In genomic region chr4:115058871-115059590, GRCm38 (mm10) we compare ENCODE assay signal across 7 mouse cellular contexts. TPM values are rescaled to one million over a fixed set of nuclear protein-coding genes. Genes with fewer than 3 reads are reported as not detected.
DNase-seq lines count a peak whose midpoint lies in the region; ATAC-seq lines count a peak whose summit lies in the region.

No protein-coding gene starts in this region.

- no peaks in the 10 kb centered on the region for H3K9me3 ChIP-seq in embryonic facial prominence, embryonic 10.5 days
- H3K9me3 ChIP-seq in hindbrain, embryonic 14.5 days (ENCODE audit: control insufficient read depth, low read length), result no peaks in the 10 kb centered on the region

- no peaks in the 10 kb centered on the region for H3K36me3 ChIP-seq in embryonic facial prominence, embryonic 10.5 days (replicated peaks)
- H3K36me3 ChIP-seq in hindbrain, embryonic 14.5 days (replicated peaks; ENCODE audit: control insufficient read depth, insufficient read depth), result no peaks in the 10 kb centered on the region

- peaks cover 100% of the 10 kb centered on the region for H3K27me3 ChIP-seq in embryonic facial prominence, embryonic 10.5 days (replicated peaks; ENCODE audit: low read depth, poor library complexity, severe bottlenecking)
- peaks cover 87% of the 10 kb centered on the region for H3K27me3 ChIP-seq in hindbrain, embryonic 14.5 days (ENCODE audit: control insufficient read depth, insufficient read depth, low read length)

- H3K4me3 ChIP-seq in embryonic facial prominence, embryonic 10.5 days, result peak overlapping the region; percentile 52
- peak overlapping the region; percentile 33 for H3K4me3 ChIP-seq in hindbrain, embryonic 14.5 days (replicated peaks; ENCODE audit: low read length)

- peak; percentile 7 for DNase-seq in Muller cell, postnatal 12 days (ENCODE audit: inconsistent ontology term)
- peak; percentile 46 for DNase-seq in embryonic facial prominence, embryonic 10.5 days (ENCODE audit: low spot score)
- no peak for DNase-seq in hindbrain, embryonic 14.5 days (ENCODE audit: low spot score)
- DNase-seq in lung, postnatal 10 days, result peak; percentile 31
- no peak for DNase-seq in adrenal gland, postnatal 10 days
- DNase-seq in cerebellum, adult 9-11 months, result no peak
- no peak for DNase-seq in layer of hippocampus, postnatal 14 days (ENCODE audit: low spot score in 2 of 2)

- peak overlapping the region; percentile 40 for H3K4me2 ChIP-seq in hindbrain, embryonic 14.5 days (replicated peaks)

- 1% methylated on average over 23 of the region's 23 CpGs for WGBS in embryonic facial prominence, embryonic 10.5 days
- WGBS in hindbrain, embryonic 14.5 days, result 1% methylated on average over 23 of the region's 23 CpGs

- ATAC-seq in hindbrain, embryonic 14.5 days (ENCODE audit: low FRiP score), result no peak

- peak overlapping the region; percentile 66; the same call in 1 of the 2 replicates for H3K27ac ChIP-seq in embryonic facial prominence, embryonic 10.5 days (replicated peaks)
- peak overlapping the region; percentile 84 for H3K27ac ChIP-seq in hindbrain, embryonic 14.5 days

- peak overlapping the region; percentile 58 for H3K9ac ChIP-seq in hindbrain, embryonic 14.5 days

- peaks cover 33% of the 10 kb centered on the region for H3K4me1 ChIP-seq in embryonic facial prominence, embryonic 10.5 days
- H3K4me1 ChIP-seq in hindbrain, embryonic 14.5 days (replicated peaks; ENCODE audit: control insufficient read depth, insufficient read depth, low read length), result peaks cover 12% of the 10 kb centered on the region

RNA-seq across cellular contexts. Expression of gene Tal1, which starts 2.8 kb away (rescaled TPM):
- polyA plus RNA-seq in embryonic facial prominence, embryonic 10.5 days (2016; fragmentation: Nextera tagmentation; extraction: Ambion mirVana), result 1.7 and 1.9 TPM in 2 replicates
- 5.6 and 7.4 TPM in 2 replicates for polyA plus RNA-seq in hindbrain, embryonic 14.5 days (2014; fragmentation: Nextera tagmentation; extraction: Ambion mirVana)
- total RNA-seq in adrenal gland, postnatal 10 days (2021), result 1 to 10 TPM; 5.4 to 7.7 TPM
- 1 to 10 TPM; 2.3 to 2.4 TPM for total RNA-seq in layer of hippocampus, postnatal 14 days (2021)

RNA-seq across cellular contexts. Expression of gene Pdzk1ip1, which starts 29.5 kb away (rescaled TPM):
- 6.3 and 6.7 TPM in 2 replicates for polyA plus RNA-seq in embryonic facial prominence, embryonic 10.5 days (2016; fragmentation: Nextera tagmentation; extraction: Ambion mirVana)
- 3.0 and 3.7 TPM in 2 replicates for polyA plus RNA-seq in hindbrain, embryonic 14.5 days (2014; fragmentation: Nextera tagmentation; extraction: Ambion mirVana)
- 1 to 10 TPM in 1 of 2 experiments, under 1 TPM in 1; 0.99 to 1.9 TPM for total RNA-seq in adrenal gland, postnatal 10 days (2021)
- total RNA-seq in layer of hippocampus, postnatal 14 days (2021), result under 1 TPM in 1 of 2 experiments, not detected in 1; 0.78 TPM

RNA-seq across cellular contexts. Expression of gene Stil, which starts 59.1 kb away (rescaled TPM):
- 19.3 and 20.5 TPM in 2 replicates for polyA plus RNA-seq in embryonic facial prominence, embryonic 10.5 days (2016; fragmentation: Nextera tagmentation; extraction: Ambion mirVana)
- polyA plus RNA-seq in hindbrain, embryonic 14.5 days (2014; fragmentation: Nextera tagmentation; extraction: Ambion mirVana), result 2.9 and 3.6 TPM in 2 replicates
- total RNA-seq in adrenal gland, postnatal 10 days (2021), result 1 to 10 TPM; 2.6 to 4.1 TPM
- under 1 TPM; 0.78 to 0.98 TPM for total RNA-seq in layer of hippocampus, postnatal 14 days (2021)

Comparison
In these comparisons a context has a peak if more than half of its experiments do, and no peak if none do; other contexts are left out.
1. DNase-seq: peak in Muller cell, postnatal 12 days (single experiment), embryonic facial prominence, embryonic 10.5 days (single experiment) and lung, postnatal 10 days (single experiment); none in hindbrain, embryonic 14.5 days (single experiment), adrenal gland, postnatal 10 days (single experiment), cerebellum, adult 9-11 months (single experiment) and layer of hippocampus, postnatal 14 days (0 of 2).